Mouse (Mus musculus): Measurements from ENCODE around the gene Pigv. TPM values are rescaled to one million over a fixed set of nuclear protein-coding genes. Genes with fewer than 3 reads are reported as not detected.

The Pigv gene
- polyA plus RNA-seq, 1 experiment from 2014 or later = 20.2 TPM

DNA sequence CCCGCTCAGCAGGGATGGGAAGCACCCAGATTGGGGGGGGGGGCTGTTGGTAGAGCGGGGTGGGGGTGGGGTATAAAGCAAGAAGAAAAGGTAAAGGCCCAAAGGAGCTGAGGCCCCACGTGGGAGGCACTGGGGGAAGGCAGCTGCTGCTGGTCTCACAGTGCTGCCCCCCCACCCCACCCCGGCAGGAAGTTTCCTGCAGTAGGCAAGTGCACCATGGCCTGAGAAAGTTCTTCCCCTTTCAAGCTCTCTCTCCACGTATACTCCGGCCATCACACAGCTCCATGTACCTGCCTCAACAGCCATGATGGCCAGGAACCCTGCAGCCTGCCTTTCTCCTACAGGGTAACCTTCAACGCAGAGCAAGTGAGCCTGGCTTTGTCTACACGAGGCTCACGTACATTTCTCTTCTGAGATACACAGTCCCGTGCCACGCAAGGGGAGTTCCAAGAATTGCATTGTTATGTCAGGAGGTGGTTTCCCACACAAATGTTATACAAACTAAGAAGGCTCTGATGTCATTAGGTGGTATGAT, 50.2 kb downstream of the Pigv start:
- WGBS = 76% methylated on average over 11 of the region's 11 CpGs
- 0 out of 2 replicates have a peak, but pooled peaks cover 9% of the 10 kb centered on the region for H3K4me1 ChIP-seq

DNA sequence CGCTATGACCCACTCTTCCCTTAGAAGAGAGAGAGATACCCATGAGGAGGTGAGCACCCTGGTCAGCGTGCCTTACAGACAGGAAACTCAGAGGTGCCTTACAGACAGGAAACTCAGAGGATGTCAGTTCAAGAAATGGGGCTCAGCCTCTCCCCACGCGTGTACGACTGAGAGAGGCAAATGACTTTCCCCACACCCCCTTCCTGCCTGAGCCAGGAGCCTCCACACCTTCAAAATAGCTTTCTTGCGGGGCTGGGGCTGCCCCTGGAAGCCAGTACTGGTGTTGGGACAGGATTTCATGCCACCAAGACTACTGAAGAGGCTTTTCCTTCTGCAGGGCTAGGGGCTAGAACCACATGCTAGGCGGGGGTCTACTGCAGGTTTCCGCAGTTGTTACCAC, 51.8 kb downstream of the Pigv start:
- H3K4me1 ChIP-seq = peaks cover 4% of the 10 kb centered on the region; the same call in 1 of the 2 replicates
- no peak overlapping the region for H3K9ac ChIP-seq
- H3K27ac ChIP-seq = no peak overlapping the region
- H3K36me3 ChIP-seq = peaks cover 13% of the 10 kb centered on the region
- no peak overlapping the region for H3K4me3 ChIP-seq
- no peak overlapping the region for H3K4me2 ChIP-seq
- no peaks in the 10 kb centered on the region for H3K9me3 ChIP-seq
- no peaks in the 10 kb centered on the region for H3K27me3 ChIP-seq
- WGBS = 84% methylated on average over 8 of the region's 8 CpGs
- ATAC-seq (ENCODE audit: borderline replicate concordance, extremely low read depth, low FRiP score, low TSS enrichment) = no peak

More for the DNA sequence above, 50.2 kb downstream of the Pigv start:
- Histone ChIP-seq H3K4me3 (no peak overlapping the region), H3K36me3 (peaks cover 18% of the 10 kb centered on the region; the same call in 1 of the 2 replicates), H3K27me3 (no peaks in the 10 kb centered on the region), H3K9me3 (no peaks in the 10 kb centered on the region), H3K4me2 (no peak overlapping the region), H3K27ac (no peak overlapping the region), H3K9ac (no peak overlapping the region)
- no peak for ATAC-seq (ENCODE audit: borderline replicate concordance, extremely low read depth, low FRiP score, low TSS enrichment)

GRCm38 (mm10) chr4:133619473-133620136, 52.8 kb downstream of the Pigv start:
- H3K4me1 ChIP-seq = peaks cover 5% of the 10 kb centered on the region; the same call in 1 of the 2 replicates
- peaks cover 13% of the 10 kb centered on the region for H3K36me3 ChIP-seq
- H3K27ac ChIP-seq = no peak overlapping the region
- no peaks in the 10 kb centered on the region for H3K27me3 ChIP-seq
- H3K4me3 ChIP-seq = no peak overlapping the region
- WGBS = 64% methylated on average over 4 of the region's 4 CpGs
- H3K9ac ChIP-seq = no peak overlapping the region
- H3K4me2 ChIP-seq = no peak overlapping the region
- ATAC-seq (ENCODE audit: borderline replicate concordance, extremely low read depth, low FRiP score, low TSS enrichment) = no peak
- H3K9me3 ChIP-seq = no peaks in the 10 kb centered on the region

GRCm38 (mm10) chr4:133617936-133618335, 54.5 kb downstream of the Pigv start:
- Histone ChIP-seq H3K4me3 (no peak overlapping the region), H3K4me1 (peaks cover 7% of the 10 kb centered on the region; the same call in 1 of the 2 replicates), H3K27ac (no peak overlapping the region), H3K9me3 (no peaks in the 10 kb centered on the region), H3K4me2 (no peak overlapping the region), H3K36me3 (peaks cover 14% of the 10 kb centered on the region), H3K9ac (no peak overlapping the region), H3K27me3 (no peaks in the 10 kb centered on the region)
- WGBS = 91% methylated on average over 11 of the region's 11 CpGs
- no peak for ATAC-seq (ENCODE audit: borderline replicate concordance, extremely low read depth, low FRiP score, low TSS enrichment)

- no peak for ATAC-seq (ENCODE audit: borderline replicate concordance, extremely low read depth, low FRiP score, low TSS enrichment)
- WGBS = 74% methylated on average over 10 of the region's 10 CpGs
Observed at GRCm38 (mm10) chr4:133615416-133615815, 57.0 kb downstream of the Pigv start.

GRCm38 (mm10) chr4:133614274-133614761, 58.1 kb downstream of the Pigv start:
- Histone ChIP-seq H3K36me3 (peaks cover 26% of the 10 kb centered on the region), H3K9me3 (no peaks in the 10 kb centered on the region), H3K4me2 (no peak overlapping the region), H3K27me3 (no peaks in the 10 kb centered on the region), H3K27ac (no peak overlapping the region), H3K9ac (no peak overlapping the region), H3K4me1 (peaks cover 7% of the 10 kb centered on the region; the same call in 1 of the 2 replicates), H3K4me3 (no peak overlapping the region)
- 81% methylated on average over 8 of the region's 8 CpGs for whole genome bisulfite sequencing
- 0 out of 2 replicates have a peak, but pooled peaks have one; percentile 21 for ATAC-seq (ENCODE audit: borderline replicate concordance, extremely low read depth, low FRiP score, low TSS enrichment)

More at GRCm38 (mm10) chr4:133615416-133615815, 57.0 kb downstream of the Pigv start:
- Histone ChIP-seq H3K4me2 (no peak overlapping the region), H3K27me3 (no peaks in the 10 kb centered on the region), H3K36me3 (peaks cover 26% of the 10 kb centered on the region), H3K4me1 (peaks cover 7% of the 10 kb centered on the region; the same call in 1 of the 2 replicates), H3K27ac (peak overlapping the region; percentile 44; the same call in 1 of the 2 replicates), H3K9ac (no peak overlapping the region), H3K4me3 (no peak overlapping the region), H3K9me3 (no peaks in the 10 kb centered on the region)

DNA sequence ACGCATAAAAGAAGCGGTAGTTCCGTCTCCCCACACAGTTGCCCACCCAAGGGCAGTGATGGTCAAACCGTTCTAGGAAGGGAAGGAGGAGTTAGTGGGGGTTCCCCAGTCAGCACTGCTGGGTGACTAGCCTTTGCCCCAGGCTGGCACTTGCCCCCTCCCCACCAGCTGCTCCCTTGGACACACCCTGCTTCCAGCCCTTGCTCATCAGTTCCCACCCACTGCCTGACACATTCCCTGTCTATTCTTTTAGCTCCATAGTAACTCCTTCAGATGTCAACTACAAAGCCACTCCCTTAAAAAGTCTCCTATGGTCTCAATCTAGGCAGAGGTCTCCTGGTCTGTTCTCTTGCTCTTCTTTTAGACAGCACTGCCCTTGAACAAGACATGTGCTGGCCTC, 58.6 kb downstream of the Pigv start:
- WGBS = 82% methylated on average over 4 of the region's 4 CpGs
- no peak overlapping the region for H3K27ac ChIP-seq

GRCm38 (mm10) chr4:133613026-133613425, 59.4 kb downstream of the Pigv start:
- Histone ChIP-seq H3K9ac (no peak overlapping the region), H3K4me1 (peaks cover 7% of the 10 kb centered on the region; the same call in 1 of the 2 replicates), H3K4me3 (no peak overlapping the region), H3K27ac (no peak overlapping the region), H3K9me3 (no peaks in the 10 kb centered on the region), H3K4me2 (no peak overlapping the region), H3K36me3 (peaks cover 29% of the 10 kb centered on the region), H3K27me3 (no peaks in the 10 kb centered on the region)
- 92% methylated on average over 8 of the region's 8 CpGs for WGBS
- ATAC-seq (ENCODE audit: borderline replicate concordance, extremely low read depth, low FRiP score, low TSS enrichment) = no peak

More for the DNA sequence above, 58.6 kb downstream of the Pigv start:
- Histone ChIP-seq H3K36me3 (peaks cover 26% of the 10 kb centered on the region), H3K4me2 (no peak overlapping the region), H3K9me3 (no peaks in the 10 kb centered on the region), H3K9ac (no peak overlapping the region), H3K4me1 (peaks cover 7% of the 10 kb centered on the region; the same call in 1 of the 2 replicates), H3K4me3 (no peak overlapping the region), H3K27me3 (no peaks in the 10 kb centered on the region)
- no peak for ATAC-seq (ENCODE audit: borderline replicate concordance, extremely low read depth, low FRiP score, low TSS enrichment)

GRCm38 (mm10) chr4:133612416-133612815, 60.0 kb downstream of the Pigv start:
- Histone ChIP-seq H3K4me1 (peaks cover 7% of the 10 kb centered on the region; the same call in 1 of the 2 replicates), H3K4me2 (no peak overlapping the region), H3K27me3 (no peaks in the 10 kb centered on the region), H3K4me3 (no peak overlapping the region), H3K36me3 (peaks cover 24% of the 10 kb centered on the region), H3K9me3 (no peaks in the 10 kb centered on the region), H3K9ac (no peak overlapping the region), H3K27ac (no peak overlapping the region)
- WGBS = 95% methylated on average over 7 of the region's 7 CpGs
- no peak for ATAC-seq (ENCODE audit: borderline replicate concordance, extremely low read depth, low FRiP score, low TSS enrichment)

DNA sequence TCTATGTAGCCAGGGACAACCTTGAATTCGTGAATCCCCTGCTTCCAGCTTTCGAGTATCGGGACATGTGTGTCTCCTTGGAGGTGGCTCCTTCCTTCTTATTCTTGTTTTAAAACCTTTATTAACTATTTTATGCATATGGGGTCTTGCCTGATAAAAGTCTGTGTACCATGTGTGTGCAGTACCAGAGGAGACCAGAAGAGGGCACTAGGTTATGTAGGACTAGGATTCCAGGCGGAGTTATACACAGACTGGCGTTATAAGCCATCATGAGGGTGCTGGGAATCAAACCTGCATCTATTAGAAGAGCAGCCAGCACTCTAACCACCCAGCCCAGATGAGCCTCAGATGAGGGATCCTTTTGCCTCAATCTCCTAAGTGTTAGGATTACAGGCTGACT, 60.6 kb downstream of the Pigv start:
- WGBS = 94% methylated on average over 5 of the region's 5 CpGs
- no peak for ATAC-seq (ENCODE audit: borderline replicate concordance, extremely low read depth, low FRiP score, low TSS enrichment)
- H3K36me3 ChIP-seq = peaks cover 24% of the 10 kb centered on the region
- no peaks in the 10 kb centered on the region for H3K9me3 ChIP-seq
- H3K9ac ChIP-seq = no peak overlapping the region
- no peak overlapping the region for H3K27ac ChIP-seq
- peaks cover 7% of the 10 kb centered on the region; the same call in 1 of the 2 replicates for H3K4me1 ChIP-seq
- no peaks in the 10 kb centered on the region for H3K27me3 ChIP-seq
- no peak overlapping the region for H3K4me2 ChIP-seq
- no peak overlapping the region for H3K4me3 ChIP-seq
